Mouse (Mus musculus): ENCODE results near the gene Dscam.
A peak's percentile ranks its signal among the peaks of the same experiment; 100 is the strongest.

Dscam gene

DNA sequence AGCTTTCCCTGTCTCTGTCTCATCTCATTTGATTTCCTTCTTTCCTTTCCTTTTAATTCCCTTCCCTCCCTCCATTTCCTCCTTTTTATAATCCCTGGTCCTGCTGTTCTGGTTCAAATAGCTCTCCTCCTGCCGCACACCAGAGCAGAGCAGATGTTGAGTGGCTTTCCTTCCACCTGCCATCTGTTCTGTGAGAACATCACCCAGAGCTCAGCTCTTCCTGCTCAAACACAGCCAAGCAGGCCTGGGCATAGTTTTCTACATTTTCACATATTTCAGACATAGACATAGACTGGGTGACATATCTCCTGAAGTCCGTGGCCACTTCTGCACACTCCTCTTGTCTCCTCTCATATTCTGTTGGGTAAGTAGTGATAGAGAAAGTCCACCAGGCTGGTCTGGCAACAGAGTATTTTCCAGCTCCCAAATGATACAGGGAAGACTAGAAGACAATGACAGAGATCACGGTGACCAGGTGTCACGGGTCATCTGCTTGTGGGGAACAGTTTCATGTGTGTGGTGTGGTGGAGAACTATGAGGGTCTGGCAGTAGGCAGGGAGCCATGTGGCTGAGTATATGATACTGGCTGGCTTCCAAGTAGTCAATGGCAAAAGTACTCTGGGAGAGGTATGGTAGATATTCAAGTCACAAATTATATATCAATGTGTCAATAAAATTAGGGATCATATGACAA lies 536.3 kb downstream of the Dscam start:
- no peak for DNase-seq

DNA sequence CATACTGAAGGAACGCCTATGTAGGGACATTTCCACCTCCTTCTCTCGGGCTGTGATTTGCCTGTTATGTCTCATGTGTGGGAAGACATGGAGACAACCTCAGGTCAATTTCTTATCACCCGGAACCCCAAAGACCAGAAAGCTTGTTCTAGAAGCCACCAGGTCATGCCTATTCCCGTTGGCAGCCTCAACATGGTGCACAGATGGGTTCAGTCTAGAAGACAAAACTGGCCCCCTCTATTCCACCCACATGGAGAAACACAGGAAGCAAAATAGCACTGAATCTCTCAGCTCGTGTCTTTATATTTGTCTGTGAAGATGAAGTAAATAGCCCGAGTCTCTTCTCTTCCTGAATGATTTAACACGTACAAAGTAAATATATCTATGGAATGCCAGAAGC lies 540.3 kb downstream of the Dscam start:
- DNase-seq = no peak

DNA sequence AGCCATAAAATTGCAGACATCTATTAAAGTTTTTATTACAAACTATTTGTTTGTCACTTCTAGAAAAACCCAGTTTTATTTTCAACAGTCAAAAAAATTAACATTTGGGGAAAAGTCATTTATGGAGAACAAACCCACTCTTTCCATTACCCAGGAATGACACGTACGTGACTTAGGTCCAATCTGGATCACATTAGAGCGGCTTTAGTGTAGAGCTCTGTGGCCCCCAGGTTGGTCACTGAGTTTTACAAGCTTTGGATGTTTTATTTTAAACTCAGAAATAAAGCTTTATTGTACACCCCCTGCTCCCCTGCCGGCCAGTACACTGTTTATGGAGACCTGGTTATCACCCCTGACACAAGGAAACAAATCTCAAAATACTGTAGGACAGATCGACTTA lies 540.9 kb downstream of the Dscam start:
- DNase-seq = no peak

DNA sequence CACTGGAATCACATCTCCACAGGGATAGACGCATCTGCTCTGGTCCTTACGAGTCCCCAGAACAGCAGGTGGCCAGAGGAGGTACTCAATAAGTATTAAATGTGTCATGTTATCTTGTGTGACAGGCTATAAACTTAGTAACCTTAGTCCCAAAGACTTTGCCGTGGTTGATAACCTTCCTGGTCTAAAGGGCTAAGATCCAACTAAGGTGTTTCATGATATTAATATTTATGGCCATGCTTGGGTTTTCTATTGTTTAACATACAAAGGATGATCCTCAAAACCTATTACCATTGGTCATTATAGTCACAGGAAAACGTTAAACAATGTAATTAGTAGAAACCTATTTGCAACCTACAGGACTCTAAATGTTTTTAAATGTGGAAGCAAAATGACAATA lies 545.1 kb downstream of the Dscam start:
- no peak for DNase-seq

DNA sequence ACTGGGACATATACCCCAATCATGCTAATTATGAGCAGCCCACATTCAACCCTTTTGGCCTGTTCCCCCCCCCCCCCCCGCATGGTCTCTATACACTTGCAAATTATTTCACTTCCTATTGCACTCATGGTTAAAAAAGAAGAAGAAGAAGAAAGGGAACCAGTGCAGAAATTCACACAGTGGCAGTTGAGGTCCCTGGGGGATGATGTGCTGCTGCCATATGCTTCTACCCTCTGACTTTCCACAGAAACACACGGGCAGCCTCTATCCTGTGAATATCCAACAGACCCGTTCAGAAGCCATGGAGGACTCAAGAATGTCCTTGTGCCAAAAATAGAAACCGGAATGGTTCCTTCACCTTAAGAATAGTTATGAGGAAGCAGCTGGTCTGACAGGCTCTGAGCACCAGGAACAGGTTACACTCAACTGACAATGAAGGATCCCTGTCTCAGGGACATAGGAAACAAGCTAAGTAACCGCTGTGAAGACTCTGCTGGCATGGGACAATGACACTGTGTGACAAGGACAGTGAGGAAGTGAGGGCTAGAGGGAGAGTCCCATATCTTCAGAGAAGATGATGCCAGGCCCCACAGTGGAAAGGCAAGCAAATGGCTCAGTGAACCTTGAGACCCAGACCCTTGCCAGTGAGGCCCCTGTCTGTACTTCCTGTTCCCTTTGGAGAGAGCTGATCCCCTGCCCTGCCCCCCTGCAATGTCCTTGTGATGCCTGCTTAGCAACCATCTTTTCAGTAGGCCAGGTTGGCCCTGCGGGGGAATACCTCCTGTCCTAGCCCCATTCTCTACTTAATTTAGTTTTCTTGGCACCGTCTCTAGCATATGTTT lies 545.8 kb downstream of the Dscam start:
- DNase-seq = no peak

DNA sequence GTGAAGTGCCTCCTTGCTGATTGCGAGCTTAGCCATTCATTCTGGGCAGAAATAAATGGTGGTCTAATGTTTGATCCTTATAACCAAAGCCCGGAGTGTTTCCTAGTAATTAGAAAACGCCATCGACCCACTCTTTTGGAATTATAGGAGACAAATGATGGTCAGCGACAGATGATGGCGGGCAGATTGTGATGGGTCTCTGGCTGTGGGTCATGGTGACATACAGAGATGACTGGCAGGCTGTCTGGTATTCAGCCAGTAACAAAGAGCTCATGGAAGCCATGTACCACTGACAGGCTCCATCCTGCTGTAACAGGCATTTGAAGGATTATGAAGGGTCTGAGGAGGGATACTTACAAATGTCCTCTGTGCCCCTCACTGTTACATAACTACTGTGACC lies 549.7 kb downstream of the Dscam start:
- no peak for DNase-seq

DNA sequence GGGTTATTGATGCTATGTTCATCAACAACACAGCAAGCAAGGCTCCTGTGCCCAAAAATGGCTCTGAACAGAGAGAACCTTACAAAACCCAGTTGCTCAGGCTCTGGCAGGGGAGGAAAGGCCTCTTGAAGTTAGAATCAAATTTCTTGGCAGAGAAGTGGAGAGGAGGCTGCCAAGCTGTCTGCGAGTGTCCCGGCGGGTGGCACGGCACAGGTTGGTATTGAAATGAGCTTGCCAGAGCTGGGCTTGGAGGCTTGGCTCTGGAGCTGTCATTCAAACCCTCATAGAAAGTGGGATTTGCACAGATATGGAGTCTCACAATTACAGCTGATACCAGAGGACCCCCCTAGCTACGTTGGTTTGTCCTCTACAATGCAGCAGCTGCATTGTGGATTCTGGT lies 550.1 kb downstream of the Dscam start:
- no peak for DNase-seq

DNA sequence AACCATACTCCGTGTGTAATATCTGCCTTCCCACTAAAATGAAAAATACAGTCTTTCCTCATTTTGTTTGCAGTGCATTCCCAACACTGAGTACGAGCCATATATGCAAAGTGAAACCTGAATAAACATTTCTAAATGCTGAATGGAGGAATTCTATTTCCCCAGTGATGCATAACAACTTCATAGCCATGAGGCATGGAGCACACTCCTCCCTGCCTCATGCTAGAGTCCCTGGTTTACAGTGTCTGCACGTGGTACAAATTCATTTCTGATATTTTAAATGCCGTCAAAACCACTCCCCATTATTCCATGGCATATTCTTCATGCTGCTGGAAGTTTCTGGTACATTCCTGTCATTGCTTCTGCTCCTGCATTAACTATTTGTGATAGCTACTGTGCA lies 552.8 kb downstream of the Dscam start:
- no peak for DNase-seq

DNA sequence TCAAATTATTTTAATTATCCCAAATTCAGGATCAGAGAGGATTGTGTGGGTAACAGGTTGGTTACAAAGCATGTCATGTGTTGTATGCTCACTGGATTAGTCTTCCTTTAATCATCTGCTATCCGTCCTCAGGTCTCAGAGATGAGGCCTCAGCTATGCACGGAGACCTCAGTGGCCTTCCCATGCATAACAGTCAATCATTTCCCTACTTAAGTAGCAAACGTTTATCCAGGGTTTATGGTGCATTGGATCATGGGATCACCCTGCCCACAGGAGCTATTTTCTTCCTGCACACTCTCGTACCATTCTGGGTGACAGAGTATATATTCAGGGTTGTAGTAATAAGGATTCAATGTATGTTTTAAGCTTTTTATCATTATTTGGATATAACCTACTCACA lies 557.3 kb downstream of the Dscam start:
- no peak for DNase-seq

DNA sequence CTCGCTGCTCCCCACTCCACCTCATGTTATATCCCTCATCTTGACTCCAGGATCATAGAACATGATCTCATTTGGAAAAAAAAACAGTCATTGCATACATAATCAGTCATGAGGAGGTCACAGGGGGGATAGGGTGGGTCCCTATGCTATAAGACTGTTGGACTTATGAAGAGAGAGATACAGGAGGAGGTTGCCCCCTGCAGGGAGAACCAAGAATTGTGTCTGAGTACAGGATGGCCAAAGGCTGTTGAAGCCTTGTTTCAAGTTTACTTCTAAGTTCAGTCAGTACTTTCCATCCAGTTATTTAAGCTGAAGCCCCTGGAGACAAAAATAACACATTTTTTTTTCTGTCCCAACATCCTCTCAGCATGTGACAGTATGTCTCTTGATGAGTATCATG lies 559.7 kb downstream of the Dscam start:
- peak; percentile 56 for DNase-seq

DNA sequence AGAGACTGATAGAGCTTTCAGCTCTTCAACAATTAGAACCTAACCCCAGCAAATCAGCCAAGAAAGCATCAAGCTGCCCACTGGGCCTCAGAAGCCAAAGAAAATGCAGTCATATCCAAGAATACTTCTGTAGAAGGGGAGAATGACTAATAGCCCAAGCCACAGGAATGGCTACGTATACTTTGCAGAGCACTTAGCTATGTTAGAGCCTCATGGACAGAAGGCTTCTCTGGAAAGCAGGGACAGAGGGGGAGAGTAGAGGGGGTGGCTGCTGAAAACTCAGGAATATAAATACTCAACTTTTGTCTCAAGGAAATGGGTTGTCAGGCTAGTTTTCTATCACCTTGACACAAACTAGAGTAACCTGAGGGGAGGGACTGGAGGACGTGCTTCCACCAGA lies 568.3 kb downstream of the Dscam start:
- no peak for DNase-seq

DNA sequence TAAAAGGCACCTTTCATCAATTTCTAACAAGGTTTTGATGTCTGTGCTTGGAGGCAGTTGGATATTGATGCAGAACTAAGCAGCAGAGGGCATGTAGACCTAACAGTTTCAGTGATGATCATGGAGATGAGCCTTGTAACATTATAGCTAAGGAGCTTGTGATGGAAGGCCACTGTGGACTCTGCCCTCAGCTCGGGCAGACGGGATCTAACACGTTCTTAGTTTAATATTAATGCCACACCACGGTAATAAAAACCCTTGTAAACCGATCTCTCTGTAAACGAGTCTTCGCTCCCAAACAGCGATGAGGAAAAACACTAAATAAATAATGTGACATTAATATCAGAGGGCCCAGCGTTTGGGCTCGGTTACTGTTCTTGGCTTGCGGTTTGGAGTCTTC lies 569.8 kb downstream of the Dscam start:
- peak; percentile 29 for DNase-seq

DNA sequence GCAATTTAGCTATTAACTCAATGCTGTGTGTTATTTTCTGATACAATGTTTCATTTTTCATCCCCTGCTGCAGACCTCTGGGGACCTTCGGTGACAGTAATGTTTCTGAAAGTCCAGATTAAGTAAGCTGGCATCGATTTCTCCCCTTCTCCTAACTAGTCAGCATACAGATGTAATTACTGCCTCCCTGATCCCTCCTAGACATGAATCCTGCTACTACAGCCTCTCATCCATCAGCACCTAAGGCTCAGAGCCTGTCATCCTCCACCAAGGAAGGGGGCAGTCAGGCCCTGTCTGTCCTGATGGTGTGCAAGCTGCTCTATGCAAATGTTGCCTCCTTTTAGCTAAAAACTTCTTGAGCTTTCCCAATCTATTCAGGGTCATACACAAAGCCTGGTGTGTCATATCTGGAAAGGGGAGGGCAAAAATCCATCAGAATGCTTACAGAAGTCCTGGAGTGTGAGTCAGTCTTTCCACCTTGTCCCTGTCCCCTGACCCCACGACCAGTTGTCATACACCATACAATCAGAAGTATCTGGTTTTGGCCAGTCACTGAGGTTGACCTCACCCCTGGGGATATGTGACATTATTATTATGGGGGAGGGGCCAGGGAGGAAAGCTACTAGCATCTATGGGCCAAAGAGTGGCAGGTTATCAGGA lies 571.0 kb downstream of the Dscam start:
- no peak for DNase-seq

DNA sequence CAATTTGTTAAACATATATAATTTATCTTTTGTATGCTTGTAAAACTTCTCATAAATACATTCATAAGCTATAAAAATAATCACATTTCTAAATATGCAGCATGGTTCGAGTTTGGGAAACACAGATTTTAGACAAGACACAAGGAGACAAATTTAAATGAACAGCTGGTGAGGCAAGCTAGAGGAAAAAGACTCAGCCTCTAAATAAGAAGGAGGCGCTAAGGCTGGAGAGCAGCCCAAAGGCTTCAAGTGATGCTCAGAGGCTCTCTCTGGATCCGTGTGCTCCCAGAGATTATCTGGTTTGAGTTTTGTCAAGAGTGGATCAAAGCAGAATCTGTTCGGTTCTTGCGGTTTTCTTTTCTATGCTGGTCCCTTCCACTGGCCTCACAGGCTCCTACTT lies 594.7 kb downstream of the Dscam start:
- no peak for DNase-seq

DNA sequence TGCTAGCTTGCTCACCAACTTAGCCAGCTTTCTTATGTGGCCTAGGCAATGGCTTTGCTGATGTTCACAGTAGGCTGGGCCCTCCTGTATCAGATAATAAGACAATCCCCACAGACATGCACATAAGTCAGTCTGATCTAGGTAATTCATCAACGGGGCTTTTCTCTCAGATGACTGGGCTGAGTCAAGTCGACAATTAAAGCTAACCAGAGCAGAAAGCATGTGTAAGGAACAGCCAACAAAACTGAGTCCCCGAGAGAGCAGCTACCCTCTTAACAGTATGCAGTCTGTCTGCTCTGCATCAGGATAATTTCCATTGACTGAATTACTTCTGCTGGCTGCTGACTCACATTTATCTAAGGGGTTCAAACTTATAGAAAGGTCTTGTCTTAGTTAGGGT lies 603.1 kb downstream of the Dscam start:
- DNase-seq = no peak

DNA sequence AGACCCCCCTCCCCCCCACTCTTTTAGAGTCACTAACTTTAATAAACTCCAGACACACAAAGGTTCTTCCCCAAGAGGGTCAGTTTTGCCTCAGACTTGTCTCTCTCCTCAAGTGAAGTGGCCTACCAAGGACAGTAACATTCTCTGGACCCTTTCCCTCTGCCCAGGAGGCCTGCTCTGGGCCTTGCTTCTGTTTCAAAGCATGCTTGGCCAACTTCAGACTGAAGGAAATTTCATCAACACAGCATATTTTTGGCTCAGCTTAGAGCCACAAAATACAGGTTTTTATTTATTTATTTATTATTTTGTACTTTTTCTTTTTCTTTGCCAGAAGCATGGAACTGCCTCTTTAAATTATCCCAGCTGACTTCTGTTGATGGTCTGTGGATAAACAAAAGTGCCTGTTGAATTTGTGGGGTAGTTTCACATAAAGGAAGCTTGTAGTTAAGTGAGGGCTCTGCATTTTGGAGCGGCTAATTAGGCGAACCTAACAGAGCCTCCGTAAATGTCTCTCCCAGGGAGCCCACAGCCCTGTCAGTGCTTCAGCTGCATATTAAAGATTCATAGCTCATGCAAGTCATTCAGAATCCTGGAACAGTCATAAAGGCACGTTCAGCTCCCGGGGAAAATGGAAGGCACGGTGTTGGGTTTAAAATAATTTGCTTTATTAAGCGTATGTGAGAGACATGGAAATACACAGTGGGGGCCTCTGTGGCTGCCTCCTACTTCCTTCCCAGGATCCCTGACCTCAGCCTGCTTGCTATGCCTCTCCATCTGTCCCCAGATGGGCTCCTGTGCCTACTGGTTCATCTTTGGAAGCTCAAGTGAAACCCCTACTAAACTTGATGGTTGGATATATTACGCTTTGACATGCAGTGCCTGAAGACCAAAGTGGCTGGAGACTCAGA lies 606.9 kb downstream of the Dscam start:
- no peak for DNase-seq

DNA sequence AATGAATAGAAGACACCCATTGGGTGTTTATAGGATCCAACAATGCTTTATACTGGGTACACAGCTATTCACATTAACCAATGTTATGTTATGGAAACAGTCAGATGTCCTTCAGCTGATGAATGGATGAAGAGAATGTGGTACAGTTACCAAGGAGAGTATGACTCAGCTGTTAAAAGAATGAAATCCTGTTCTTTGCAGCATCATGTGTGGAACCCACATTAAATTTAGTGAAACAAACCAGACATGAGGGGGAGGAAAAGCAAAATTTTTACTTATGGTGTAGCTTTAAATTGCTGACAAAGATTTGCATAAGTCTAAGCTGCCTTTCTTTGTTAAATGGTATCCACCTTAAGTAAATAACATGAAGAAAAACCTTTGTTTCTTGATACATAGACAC lies 610.8 kb downstream of the Dscam start:
- DNase-seq = no peak

DNA sequence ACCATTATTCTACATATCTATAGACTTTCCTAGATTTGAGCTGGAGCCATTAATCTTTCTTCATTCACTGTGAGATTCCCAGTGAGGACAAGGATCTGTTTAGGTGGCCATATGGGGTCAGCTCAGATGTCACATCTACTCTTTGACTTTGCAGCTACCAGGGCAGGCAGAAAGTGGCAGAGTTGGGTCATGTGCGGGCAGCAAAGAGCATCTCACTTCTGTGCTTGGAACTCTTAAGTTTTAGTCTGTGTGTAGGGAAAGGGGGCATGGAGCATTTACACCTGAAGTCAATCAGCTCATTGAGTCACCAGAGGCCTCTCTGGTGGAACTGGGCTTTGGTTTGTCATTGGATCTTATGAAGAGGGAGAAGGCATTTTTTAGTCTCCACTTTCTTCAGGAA lies 612.2 kb downstream of the Dscam start:
- no peak for DNase-seq

DNA sequence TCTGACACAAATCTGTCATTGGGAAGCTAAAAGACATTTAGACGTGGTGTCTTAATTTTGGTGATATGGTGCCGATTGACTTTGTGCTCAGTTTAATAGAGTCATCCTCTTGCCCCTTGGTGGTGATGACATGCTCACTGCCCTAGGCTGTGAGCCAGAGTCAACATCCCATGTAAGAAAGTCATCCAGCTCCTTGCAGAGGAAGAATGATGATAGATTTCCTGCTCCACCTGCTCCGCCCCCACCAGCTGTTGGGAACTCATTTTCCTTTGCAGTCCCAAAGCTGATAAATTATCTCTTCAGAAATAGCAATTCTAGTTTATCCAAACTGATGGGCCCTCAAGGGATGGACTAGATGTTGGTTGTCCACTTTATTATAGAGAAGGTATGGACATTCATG lies 613.9 kb downstream of the Dscam start:
- DNase-seq = no peak

DNA sequence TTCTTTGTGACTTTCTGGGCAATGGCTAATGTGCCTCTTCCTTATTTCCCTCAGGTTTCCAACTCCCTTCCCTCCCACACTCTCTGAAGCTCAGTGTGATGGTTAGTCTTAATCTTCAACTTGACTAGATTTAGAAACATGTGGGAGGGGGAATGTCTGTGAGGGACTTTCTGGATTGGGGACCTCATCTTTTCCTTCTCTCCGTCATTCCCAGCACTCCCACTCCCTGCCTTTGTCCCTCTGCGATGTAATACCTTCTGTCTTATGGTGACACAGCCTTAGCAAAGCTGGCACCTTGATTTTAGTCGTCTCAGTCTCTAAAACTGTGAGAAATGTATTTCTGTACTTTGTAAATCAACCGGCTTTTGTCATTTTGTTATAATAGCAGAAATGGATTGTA lies 615.1 kb downstream of the Dscam start:
- no peak for DNase-seq

DNA sequence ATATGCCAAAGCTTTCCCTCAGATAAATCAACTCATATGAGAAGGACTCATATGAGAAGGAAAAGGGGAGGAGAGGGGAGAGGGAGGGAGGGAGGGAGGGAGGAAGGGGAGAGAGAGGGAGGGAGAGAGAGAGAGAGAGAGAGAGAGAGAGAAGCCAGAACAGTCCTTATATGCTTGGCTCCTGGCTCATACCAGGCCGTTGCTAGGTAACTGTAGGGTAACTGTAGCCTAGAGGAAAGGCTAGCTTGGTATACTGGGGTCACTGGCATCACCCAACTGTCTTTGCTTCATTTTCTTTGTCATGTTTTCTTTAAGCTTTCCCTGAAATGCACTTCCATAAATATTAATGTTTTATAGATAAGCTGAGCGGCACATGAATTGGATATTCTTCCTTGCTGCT lies 617.9 kb downstream of the Dscam start:
- no peak for DNase-seq

DNA sequence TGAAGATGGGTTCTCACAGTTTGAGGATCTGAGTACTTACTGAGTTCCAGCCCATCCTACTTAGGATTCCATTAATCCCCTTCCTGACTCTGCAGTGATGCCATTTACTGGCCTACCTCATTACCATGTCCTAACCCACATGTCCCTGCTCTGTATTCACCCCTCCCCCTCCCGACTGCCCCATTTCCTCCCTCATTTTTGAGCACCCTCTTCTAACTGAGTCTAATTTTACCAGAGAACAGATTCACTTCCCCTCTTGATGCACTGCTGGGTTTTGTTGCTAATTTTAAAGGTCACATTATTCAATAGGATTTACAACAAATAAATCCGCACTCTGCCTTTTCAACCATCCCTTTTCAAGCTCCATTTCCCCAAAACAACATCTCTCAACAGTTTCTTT lies 629.5 kb downstream of the Dscam start:
- DNase-seq = no peak
